Mouse (Mus musculus) gastrocnemius, postnatal 25 days (tissue): ENCODE results near the gene Folr2. TPM values are rescaled to one million over a fixed set of nuclear protein-coding genes. Genes with fewer than 3 reads are reported as not detected.
A peak's percentile ranks its signal among the peaks of the same experiment; 100 is the strongest.

Experiments
- DNase-seq: peaks from one replicate; pipeline ENCODE4 v3.0.0; 2022
- total RNA-seq, 2 experiments: library from RNA; stranded (reverse); gene quantifications; 1 replicate in 1 of 2; 2 replicates in 1 of 2; pipeline ENCODE4 v1.2.3; 2021

Gene Folr2
- total RNA-seq, 2 experiments from 2014 or later, result 2.0 to 5.4 TPM

- DNase-seq, result no peak
Observed at GRCm38 (mm10) chr7:101866491-101867265, 9.7 kb upstream of the Folr2 start.

DNA sequence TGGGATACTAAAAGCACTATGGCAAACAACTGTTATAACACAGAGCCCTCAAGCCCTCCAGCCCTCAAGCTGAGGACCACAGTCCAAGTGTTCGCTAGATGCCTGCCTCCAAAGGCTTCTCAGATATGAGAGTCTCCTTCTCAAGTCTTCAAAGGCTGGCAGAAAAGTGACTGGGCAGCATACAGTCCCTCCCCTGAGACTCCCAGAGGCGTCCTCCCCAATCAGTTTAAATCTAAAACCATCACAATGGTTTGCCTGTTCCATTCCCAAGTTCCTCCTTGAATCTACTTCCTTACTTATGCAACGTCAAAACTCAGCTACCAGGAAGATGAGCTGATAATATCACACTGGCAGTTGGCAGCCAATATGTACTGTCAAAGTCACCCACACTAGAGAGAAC lies 6.4 kb upstream of the Folr2 start, which contains the start of gene Anapc15:
Gene Anapc15 (plus strand): TSS at position 301 of the 400 bp plus-strand sequence.
- no peak for DNase-seq

DNA sequence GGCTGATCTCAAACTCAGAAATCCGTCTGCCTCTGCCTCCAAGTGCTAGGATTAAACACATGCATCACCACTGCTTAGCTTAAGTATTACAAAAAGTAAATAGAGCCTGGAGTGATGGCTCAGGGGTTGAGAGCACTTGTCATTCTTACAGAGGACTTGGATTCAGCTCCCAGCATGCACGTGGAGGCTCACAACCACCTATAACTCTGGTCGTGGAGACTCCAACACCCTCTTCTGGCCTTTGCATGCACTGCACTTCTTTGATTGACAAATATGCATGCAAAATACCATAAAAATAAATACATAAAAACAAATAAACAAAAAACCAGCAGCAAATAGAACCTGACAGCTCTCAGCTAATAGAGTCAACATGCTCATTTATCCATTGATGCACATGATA lies 5.3 kb upstream of the Folr2 start:
- no peak for DNase-seq

DNA sequence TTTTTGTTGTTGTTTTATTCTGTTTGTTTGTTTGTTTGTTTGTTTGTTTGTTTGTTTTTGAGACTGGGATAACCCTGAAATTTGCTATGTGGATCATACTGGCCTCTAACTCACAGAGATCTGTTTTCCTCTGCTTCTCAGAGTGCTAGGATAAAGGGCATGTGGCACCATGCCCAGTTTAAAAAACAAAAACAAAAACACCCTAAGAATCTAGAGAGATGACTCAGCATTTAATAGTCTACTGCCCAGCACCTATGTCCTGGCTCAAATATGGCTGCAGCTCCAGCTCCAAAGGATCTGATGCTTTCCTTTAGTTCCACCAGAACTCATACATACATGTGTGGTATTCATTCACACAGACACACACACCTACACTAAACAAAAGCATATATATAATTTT lies 4.0 kb upstream of the Folr2 start:
- no peak for DNase-seq

DNA sequence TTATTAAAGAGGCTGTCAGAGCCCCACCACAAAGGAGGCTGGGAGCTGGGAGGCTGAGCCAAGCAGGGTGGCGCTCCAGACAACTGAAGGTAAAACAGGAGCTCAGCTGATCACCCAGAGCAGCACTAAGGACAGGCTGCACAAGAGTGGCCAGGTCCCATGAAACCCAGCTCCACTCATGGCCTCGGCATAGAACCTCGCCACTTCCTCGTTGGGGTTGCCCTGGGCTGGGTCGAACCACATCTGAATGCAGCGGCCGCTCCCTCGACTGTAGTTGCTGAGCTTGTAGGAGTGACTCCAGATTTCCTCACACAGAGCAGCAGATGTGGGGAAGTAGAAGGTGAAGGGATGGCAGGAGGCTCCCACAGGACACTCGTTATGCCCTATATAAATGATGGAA lies 1.4 kb upstream of the Folr2 start:
- no peak for DNase-seq

DNA sequence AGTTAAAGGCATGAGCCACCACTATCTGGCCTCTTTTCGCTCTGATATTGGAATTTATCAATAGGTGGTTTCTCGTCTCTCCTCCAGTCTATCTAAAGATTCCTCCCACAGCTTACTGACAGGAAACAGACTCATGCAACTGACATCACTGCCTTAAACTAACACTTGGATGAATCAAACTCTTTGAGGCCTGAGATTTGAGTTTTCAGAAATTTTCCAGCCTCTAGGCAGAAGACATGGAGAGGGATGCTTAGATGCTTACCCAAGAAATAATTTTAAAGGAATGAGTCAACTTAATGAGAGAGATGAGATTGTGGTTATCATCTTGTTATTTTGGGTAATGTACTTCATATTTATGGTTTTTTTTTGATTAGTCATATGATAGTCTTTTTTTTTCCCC lies 3.2 kb downstream of the Folr2 start:
- DNase-seq, result no peak

GRCm38 (mm10) chr7:101852846-101853245 lies 4.1 kb downstream of the Folr2 start:
- DNase-seq, result no peak

DNA sequence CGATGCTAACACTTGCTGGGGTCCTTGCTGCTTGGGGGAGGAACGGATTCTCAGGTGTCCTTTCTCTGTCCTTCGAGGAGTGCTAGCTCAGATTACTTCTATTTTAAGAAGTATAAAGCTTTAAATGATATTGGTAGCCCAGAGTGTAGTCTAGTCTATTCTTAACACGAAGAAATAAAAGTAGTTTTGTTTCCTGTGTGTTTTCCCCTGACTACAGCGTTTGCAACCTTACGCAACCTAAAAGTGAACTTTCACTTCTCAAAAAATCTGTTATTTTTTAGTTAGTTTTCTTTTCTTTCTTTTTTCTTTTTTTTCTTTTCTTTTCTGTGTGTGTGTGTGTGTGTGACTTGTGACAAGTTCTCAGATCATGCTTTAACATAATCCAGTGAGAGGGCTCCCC lies 5.3 kb downstream of the Folr2 start:
- no peak for DNase-seq

DNA sequence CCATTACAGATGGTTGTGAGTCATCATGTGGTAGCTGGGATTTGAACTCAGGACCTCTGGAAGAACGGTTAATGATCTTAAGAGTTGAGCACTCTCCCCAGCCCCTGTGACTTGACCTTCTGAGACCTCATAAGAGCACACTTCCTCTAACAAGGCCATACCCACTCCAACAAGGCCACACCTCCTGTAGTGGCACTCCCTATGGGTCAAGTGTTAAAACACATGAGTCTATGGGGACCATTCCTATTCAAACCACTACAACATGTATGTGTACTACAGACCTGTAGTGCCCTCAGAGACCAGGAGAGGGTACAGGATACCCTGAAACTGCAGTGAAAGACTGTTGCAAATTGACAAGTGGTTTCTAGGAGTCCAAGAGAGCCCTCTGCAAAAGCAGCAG lies 9.1 kb downstream of the Folr2 start:
- DNase-seq, result no peak

GRCm38 (mm10) chr7:101844186-101844585 lies 12.8 kb downstream of the Folr2 start:
- DNase-seq, result no peak

GRCm38 (mm10) chr7:101837606-101838471 lies 19.2 kb downstream of the Folr2 start, which contains the start of gene Inppl1:
Gene Inppl1 (minus strand): TSS chr7:101838229.
- DNase-seq, result peak; percentile 92

DNA sequence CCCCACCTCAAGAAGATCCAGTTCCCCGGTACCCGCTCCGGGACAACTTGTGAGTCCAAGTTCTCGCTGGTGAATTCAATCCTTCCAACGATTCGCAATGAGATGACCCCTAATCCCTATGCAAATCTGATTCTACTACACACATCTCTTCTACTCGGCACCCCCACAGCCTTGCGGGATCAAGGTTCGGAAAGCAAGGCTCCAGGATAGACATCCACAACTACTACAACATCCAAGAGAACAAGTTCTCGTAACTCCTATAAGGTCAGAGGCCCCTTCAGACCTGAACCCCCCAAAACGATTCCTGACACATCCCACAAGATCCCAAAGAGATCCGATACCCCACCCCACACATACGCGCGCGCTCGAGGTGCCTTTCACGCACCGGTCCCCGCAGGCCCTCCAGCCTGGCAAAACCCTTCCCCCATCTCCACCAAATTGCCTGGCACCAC lies 19.8 kb downstream of the Folr2 start:
- DNase-seq, result no peak

DNA sequence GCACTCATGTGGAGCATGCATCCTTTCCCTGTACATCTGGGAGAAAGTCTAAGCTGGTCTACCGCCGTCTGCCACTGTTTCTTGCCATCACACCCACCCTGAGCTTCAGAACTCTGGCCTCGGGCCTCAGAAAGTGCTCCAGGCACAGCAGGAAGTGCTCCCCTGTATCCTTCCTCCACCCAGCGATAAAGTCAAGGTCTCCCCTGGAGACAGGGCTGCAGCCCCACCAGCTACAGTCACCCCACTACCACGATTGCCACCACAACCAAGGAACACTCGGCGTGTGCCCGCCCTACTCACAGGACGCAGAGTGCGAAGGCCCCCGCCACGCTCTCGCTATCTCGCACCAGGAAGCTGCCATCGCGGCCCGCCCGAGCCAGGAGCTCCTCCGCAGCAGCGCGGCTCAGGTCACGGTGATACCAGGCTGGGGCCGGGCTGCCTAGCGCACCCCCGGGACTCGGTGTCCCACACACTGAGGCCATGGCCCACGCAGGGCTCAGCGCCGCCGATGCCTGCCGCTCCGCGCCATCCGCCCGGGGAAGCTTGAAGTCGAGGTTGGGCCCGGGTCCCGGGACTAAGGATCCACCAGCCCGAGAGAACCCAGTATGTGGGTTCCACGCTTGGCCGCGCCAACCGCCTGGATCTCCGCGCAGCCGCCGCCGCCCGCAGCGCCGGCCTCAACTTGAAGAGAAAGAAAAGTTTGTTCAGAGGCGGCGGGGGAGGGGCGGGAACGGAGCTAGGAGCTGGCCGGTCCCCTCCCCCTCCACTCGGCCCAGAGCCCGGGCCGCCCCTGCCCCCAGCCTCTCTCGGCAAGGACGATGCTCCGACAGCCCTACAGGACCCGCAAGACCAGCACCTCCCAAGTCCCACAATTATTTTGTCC lies 20.5 kb downstream of the Folr2 start:
- peak; percentile 57 for DNase-seq

DNA sequence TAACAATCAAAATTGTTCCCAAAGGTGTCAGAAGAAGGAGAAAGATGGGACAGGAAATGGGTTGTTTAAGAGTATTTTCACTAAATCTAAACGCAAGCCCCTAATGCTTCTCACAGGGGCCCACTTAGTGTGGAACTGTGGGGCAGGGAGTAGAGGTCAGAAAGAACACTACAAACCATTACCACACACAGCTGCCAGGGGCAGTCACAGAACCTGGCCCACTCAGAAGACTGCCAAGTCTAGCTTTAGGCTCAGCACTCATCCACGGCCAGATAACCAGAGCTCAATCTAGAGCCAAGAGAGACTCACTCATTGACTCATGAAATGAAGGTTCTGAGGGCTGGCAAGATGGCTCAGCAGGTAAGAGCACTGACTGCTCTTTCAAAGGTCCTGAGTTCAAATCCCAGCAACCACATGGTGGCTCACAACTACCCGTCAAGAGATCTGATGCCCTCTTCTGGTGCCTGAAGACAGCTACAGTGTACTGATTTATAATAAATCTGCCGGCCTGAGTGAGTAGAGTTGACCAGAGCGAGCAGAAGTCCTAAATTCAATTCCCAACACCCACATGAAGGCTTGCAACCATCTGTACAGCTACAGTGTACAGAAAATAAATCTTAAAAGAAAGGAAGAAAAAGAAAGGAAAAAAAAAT lies 21.4 kb downstream of the Folr2 start:
- DNase-seq, result no peak

DNA sequence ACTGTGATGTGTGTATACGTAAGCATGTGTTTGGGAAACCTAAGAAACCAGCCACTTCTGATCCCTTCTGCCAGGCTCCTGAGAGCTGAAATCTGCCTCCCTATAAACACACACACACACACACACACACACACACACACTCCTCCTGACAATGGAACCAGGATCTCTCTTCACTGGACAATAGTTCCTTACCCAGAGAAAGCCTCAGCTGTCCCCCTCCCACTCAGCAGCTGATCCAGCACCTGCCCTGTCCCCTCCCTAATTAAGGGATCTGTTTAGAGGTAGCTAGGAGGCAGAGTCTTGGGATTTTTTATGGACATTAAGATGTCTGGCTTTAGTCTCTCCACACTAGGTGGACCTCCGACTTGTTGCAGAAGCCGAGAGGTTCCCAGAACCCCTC lies 22.1 kb downstream of the Folr2 start:
- DNase-seq, result no peak

- DNase-seq, result no peak
Observed at GRCm38 (mm10) chr7:101833916-101834584, 22.9 kb downstream of the Folr2 start.

- no peak for DNase-seq
Observed at GRCm38 (mm10) chr7:101833352-101833751, 23.6 kb downstream of the Folr2 start.

GRCm38 (mm10) chr7:101832372-101832771 lies 24.6 kb downstream of the Folr2 start:
- no peak for DNase-seq

GRCm38 (mm10) chr7:101831437-101831836 lies 25.6 kb downstream of the Folr2 start:
- no peak for DNase-seq

DNA sequence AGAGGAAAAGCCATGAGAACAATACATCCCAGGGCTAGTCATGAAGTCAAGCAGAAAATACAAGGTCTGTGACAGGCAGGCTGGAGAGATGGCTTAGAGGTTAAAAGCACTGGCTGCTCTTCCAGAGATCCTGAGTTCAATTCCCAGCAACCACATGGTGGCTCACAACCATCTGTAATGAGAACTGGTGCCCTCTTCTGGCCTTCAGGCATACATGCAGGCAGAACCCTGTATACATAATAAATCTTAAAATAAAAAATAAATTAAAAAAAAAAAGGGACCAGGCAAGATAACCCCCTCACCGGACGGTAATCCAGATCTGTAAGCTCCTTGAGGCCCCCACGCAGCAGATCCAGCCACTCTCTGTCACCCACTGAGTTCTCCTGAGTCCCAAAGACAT lies 26.6 kb downstream of the Folr2 start:
- DNase-seq, result no peak
